Mouse (Mus musculus): Measurements from ENCODE around the gene Ypel3. TPM values are rescaled to one million over a fixed set of nuclear protein-coding genes. Genes with fewer than 3 reads are reported as not detected.
A peak's percentile ranks its signal among the peaks of the same experiment; 100 is the strongest.
"Not testable (repeated sequence)": the region's sequence is repeated elsewhere in the genome, so short reads cannot be mapped to it uniquely, and the experiment has no call there.

Ypel3 gene
- polyA plus RNA-seq, 1 experiment from 2014 or later, result 218 TPM

DNA sequence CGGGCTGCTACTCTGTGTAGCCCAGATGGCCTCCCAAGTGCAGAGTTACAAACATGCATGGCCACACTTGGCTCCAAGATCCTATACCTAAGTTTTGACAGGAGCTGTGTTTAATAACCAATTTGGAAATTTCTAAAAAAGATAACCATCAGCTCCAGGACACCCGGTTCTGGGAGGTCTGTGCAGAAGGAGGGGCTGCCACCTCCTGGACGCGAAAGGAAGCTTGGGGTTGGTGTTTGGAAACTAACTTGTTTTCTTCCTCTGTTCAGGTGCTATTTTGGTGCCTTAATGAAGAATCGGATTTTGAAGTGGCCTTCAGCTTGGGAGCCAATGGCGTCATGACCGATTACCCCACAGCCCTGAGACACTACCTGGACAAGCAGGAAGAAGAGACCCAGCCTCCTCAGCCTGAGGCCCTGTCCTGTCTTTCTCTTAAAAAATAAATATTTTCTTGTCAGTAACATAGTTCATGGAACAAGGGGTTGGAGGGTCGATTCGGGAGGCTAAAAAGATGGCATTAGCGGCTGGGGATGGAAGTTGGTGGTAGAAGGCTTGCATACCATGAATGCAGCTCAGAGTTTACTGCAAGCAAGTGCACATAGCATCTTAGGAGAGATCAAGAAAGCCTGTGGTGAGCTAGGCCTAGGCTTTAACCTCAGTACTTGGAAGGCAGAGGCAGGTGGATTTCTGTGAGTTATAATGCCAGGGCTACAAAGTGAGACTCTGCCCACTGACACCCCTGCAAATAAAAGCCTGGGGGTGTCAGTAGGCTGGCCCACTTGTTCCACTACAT is 1.4 kb upstream of the Ypel3 start:
- Histone ChIP-seq H3K4me1 (ENCODE audit: control insufficient read depth, insufficient read depth, low read length) (peaks cover 31% of the 10 kb centered on the region), H3K9me3 (ENCODE audit: control insufficient read depth, low read length) (no peaks in the 10 kb centered on the region), H3K27ac (replicated peaks; ENCODE audit: low read depth, low read length) (0 out of 2 replicates have a peak overlapping the region, but pooled peaks have one; percentile 85), H3K4me3 (replicated peaks; ENCODE audit: low read depth, low read length) (no peak overlapping the region), H3K27me3 (ENCODE audit: control insufficient read depth, insufficient read depth, low read length) (no peaks in the 10 kb centered on the region), H3K36me3 (ENCODE audit: control insufficient read depth, insufficient read depth, low read length) (peaks cover 29% of the 10 kb centered on the region), H3K4me2 (ENCODE audit: low read length) (no peak overlapping the region), H3K9ac (replicated peaks; ENCODE audit: low read length) (no peak overlapping the region)
- ATAC-seq (ENCODE audit: low FRiP score, low TSS enrichment), result no peak
- DNase-seq, result no peak
- 85% methylated on average over 10 of the region's 10 CpGs for WGBS

DNA sequence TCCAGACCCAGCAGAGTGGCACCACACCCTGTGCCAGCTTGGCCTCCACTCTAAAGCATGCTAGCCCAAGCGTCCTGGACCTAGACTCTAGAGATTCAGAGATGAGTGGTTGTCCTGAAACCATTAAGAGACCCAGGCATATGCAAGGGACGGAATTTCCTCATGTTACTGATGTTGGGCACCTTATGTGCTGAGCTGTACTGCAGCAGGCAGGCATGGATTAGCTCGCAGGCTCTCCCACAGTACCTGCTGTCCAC is 849 bp upstream of the Ypel3 start:
- Histone ChIP-seq H3K9me3 (ENCODE audit: control insufficient read depth, low read length) (no peaks in the 10 kb centered on the region), H3K4me2 (ENCODE audit: low read length) (peak overlapping the region; percentile 95), H3K4me1 (ENCODE audit: control insufficient read depth, insufficient read depth, low read length) (peaks cover 33% of the 10 kb centered on the region), H3K4me3 (replicated peaks; ENCODE audit: low read depth, low read length) (0 out of 2 replicates have a peak overlapping the region, but pooled peaks have one; percentile 80), H3K9ac (replicated peaks; ENCODE audit: low read length) (peak overlapping the region; percentile 94; the same call in 1 of the 2 replicates), H3K27me3 (ENCODE audit: control insufficient read depth, insufficient read depth, low read length) (no peaks in the 10 kb centered on the region), H3K36me3 (ENCODE audit: control insufficient read depth, insufficient read depth, low read length) (peaks cover 24% of the 10 kb centered on the region), H3K27ac (replicated peaks; ENCODE audit: low read depth, low read length) (peak overlapping the region; percentile 85)
- ATAC-seq (ENCODE audit: low FRiP score, low TSS enrichment), result no peak
- DNase-seq, result no peak
- WGBS, result 67% methylated on average over 3 of the region's 3 CpGs

DNA sequence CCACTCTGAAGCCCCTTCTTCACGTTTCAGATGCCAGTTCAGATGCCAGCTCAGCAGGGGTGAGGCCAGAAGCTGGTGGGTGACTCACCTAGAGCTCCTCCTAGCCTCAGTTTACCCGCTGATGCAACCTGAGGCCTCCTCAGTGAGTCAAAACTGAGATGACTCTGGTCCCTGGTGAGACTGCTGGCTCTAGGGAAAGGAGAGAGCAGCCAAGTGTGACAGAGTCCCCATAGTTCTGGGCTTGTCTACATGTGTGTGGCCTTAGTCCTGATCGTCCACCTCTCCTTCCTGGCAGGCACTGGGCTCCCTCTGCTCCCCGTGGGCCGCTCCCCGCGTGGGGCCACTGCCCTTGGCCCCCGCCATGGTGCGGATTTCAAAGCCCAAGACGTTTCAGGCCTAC is 721 bp downstream of the Ypel3 start:
- no peak for DNase-seq
- H3K27ac ChIP-seq (replicated peaks; ENCODE audit: low read depth, low read length), result peak overlapping the region; percentile 85
- ATAC-seq (ENCODE audit: low FRiP score, low TSS enrichment), result no peak
- H3K9me3 ChIP-seq (ENCODE audit: control insufficient read depth, low read length), result no peaks in the 10 kb centered on the region
- 36% methylated on average over 10 of the region's 10 CpGs for WGBS
- H3K4me3 ChIP-seq (replicated peaks; ENCODE audit: low read depth, low read length), result peak overlapping the region; percentile 80
- peaks cover 12% of the 10 kb centered on the region for H3K36me3 ChIP-seq (ENCODE audit: control insufficient read depth, insufficient read depth, low read length)
- peak overlapping the region; percentile 95 for H3K4me2 ChIP-seq (ENCODE audit: low read length)
- H3K4me1 ChIP-seq (ENCODE audit: control insufficient read depth, insufficient read depth, low read length), result peaks cover 37% of the 10 kb centered on the region
- H3K9ac ChIP-seq (replicated peaks; ENCODE audit: low read length), result peak overlapping the region; percentile 94
- no peaks in the 10 kb centered on the region for H3K27me3 ChIP-seq (ENCODE audit: control insufficient read depth, insufficient read depth, low read length)

DNA sequence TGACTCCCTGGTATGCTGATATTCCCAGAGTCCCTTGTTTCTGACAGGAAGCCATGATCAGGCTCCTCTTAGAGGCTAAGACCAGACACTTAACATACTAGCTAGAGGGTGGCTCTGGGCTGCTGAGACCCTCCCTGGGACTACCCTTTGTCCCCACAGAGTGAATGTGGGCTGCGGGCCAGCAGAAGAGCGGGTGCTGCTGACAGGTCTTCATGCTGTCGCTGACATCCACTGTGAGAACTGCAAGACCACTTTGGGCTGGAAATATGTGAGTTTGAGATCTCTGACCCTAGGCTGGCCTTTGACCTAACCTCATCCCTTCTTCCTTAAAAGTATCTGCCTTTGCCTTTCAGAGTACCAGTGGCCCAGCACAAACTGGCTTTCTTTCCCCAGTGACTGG is 1.4 kb downstream of the Ypel3 start:
- peaks cover 11% of the 10 kb centered on the region for H3K36me3 ChIP-seq (ENCODE audit: control insufficient read depth, insufficient read depth, low read length)
- WGBS, result 93% methylated on average over 3 of the region's 3 CpGs
- H3K4me2 ChIP-seq (ENCODE audit: low read length), result peak overlapping the region; percentile 95
- H3K27me3 ChIP-seq (ENCODE audit: control insufficient read depth, insufficient read depth, low read length), result no peaks in the 10 kb centered on the region
- 0 out of 2 replicates have a peak overlapping the region, but pooled peaks have one; percentile 80 for H3K4me3 ChIP-seq (replicated peaks; ENCODE audit: low read depth, low read length)
- no peak for DNase-seq
- H3K9ac ChIP-seq (replicated peaks; ENCODE audit: low read length), result peak overlapping the region; percentile 94; the same call in 1 of the 2 replicates
- no peaks in the 10 kb centered on the region for H3K9me3 ChIP-seq (ENCODE audit: control insufficient read depth, low read length)
- peaks cover 37% of the 10 kb centered on the region for H3K4me1 ChIP-seq (ENCODE audit: control insufficient read depth, insufficient read depth, low read length)
- H3K27ac ChIP-seq (replicated peaks; ENCODE audit: low read depth, low read length), result no peak overlapping the region
- ATAC-seq (ENCODE audit: low FRiP score, low TSS enrichment), result no peak

DNA sequence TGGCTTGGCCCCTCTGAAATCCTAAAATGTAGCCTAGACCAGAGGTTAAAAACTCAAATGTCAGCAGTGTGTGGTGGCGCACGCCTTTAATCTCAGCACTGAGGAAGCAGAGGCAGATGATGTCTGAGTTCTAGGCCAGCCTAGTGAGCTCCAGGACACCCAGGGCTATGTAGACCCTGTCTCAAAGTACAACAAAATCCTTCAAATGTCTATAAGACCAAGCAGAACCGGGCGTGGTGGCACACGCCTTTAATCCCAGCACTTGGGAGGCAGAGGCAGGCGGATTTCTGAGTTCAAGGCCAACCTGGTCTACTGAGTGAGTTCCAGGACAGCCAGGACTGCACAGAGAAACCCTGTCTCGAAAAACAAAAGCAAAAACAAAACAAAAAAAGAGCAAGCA is 2.3 kb downstream of the Ypel3 start:
- WGBS, result 95% methylated on average over 7 of the region's 7 CpGs
- peak overlapping the region; percentile 83 for H3K4me2 ChIP-seq (ENCODE audit: low read length)
- H3K36me3 ChIP-seq (ENCODE audit: control insufficient read depth, insufficient read depth, low read length), result peaks cover 11% of the 10 kb centered on the region
- not testable (repeated sequence) for H3K4me3 ChIP-seq (replicated peaks; ENCODE audit: low read depth, low read length); ATAC-seq (ENCODE audit: low FRiP score, low TSS enrichment); H3K9me3 ChIP-seq (ENCODE audit: control insufficient read depth, low read length); H3K27ac ChIP-seq (replicated peaks; ENCODE audit: low read depth, low read length); DNase-seq; H3K9ac ChIP-seq (replicated peaks; ENCODE audit: low read length); H3K27me3 ChIP-seq (ENCODE audit: control insufficient read depth, insufficient read depth, low read length)
- H3K4me1 ChIP-seq (ENCODE audit: control insufficient read depth, insufficient read depth, low read length), result peaks cover 37% of the 10 kb centered on the region

DNA sequence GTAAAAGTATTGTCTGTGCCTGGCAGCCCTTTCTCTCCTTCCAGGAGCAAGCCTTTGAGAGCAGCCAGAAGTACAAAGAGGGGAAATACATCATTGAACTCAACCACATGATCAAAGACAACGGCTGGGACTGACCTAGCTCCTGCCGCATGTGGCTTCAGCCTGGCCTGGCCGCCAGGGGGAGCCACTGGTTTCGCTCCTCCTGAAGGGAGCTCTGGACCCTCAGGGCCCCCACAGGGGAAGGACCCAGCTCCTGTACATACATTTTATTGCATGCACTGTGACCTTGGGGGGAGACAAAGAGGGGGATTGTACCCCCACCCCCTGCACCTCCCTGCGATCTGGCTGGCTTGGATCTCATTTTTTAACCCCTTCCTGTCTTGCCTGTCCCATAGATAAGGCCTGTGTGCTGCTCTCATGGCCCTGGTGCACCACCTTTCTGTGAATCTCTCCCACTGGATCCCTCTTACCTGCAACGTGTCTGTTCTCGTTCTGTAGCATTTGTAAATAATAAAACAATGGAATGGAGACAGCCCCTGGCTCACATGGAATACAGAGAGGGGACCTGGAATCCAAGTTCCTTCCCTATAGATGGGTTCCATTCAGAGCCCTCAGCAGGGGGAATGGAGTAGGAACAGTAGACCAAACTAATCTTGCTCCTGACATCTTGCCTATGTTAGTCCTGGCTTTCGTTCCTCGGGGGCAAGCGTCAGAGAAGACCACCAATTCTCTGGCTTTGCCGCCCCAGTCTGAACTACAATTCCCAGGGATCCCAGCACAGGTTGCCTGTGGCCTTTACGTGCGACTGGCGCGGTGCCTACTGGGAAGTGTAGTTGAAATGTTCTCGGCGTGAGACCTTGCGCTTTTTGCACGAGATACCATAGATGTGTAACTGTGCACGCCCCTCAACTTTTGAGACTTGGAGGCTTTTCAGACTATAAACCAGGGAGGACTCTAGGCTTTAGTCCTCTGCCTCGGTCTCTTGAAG is 3.5 kb downstream of the Ypel3 start:
- Histone ChIP-seq H3K36me3 (ENCODE audit: control insufficient read depth, insufficient read depth, low read length) (peaks cover 23% of the 10 kb centered on the region), H3K9me3 (ENCODE audit: control insufficient read depth, low read length) (no peaks in the 10 kb centered on the region), H3K4me2 (ENCODE audit: low read length) (peak overlapping the region; percentile 83), H3K9ac (replicated peaks; ENCODE audit: low read length) (peak overlapping the region; percentile 34), H3K27me3 (ENCODE audit: control insufficient read depth, insufficient read depth, low read length) (no peaks in the 10 kb centered on the region), H3K4me1 (ENCODE audit: control insufficient read depth, insufficient read depth, low read length) (peaks cover 37% of the 10 kb centered on the region), H3K4me3 (replicated peaks; ENCODE audit: low read depth, low read length) (peak overlapping the region; percentile 42), H3K27ac (replicated peaks; ENCODE audit: low read depth, low read length) (peak overlapping the region; percentile 83)
- peak; percentile 64 for ATAC-seq (ENCODE audit: low FRiP score, low TSS enrichment)
- WGBS, result 2% methylated on average over 21 of the region's 21 CpGs
- peak; percentile 96 for DNase-seq

DNA sequence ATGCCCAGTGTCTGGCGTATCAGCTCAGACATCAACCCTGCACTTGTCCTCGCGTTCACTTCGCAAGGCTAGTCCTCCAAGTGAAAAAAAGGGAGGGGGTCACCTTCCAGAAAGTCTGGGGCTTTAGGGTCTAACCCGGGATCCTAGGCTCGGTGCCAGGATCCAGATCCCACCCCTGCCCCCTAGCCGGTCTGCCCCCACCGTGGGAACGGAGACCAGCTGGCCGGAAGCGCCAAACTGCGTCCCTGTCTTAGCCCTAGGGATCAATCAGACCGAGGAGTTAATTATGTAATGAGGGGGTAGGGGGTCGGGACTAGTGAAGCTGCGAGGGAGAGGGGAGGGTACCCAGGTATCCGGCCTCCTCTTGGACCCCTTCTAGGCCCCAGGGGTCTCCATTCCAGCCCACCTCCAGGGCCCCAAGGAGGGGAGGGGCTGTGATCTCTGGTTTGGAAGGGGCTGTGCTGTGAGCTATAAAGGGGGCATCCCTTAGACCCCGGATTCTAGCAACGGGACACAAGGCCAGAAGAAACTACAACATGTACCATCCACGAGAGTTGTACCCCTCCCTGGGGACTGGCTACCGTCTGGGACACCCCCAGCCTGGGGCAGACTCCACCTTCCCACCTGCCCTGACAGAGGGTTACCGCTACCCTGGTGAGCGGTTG is 4.3 kb downstream of the Ypel3 start, which contains the start of gene Tbx6:
Tbx6 (plus strand) TSS at position 513 of the 665 bp plus-strand sequence.
- H3K4me3 ChIP-seq (replicated peaks; ENCODE audit: low read depth, low read length), result peak within 1 kb of the TSS; percentile 42
- no peaks in the 10 kb centered on the region for H3K27me3 ChIP-seq (ENCODE audit: control insufficient read depth, insufficient read depth, low read length)
- DNase-seq (no peak), ATAC-seq (ENCODE audit: low FRiP score, low TSS enrichment) (peak; percentile 2; the same call in 1 of the 2 replicates)
- 6% methylated on average over 22 of the region's 22 CpGs for WGBS
- peaks cover 31% of the 10 kb centered on the region for H3K36me3 ChIP-seq (ENCODE audit: control insufficient read depth, insufficient read depth, low read length)
- H3K9me3 ChIP-seq (ENCODE audit: control insufficient read depth, low read length), result no peaks in the 10 kb centered on the region
- peak within 1 kb of the TSS; percentile 83 for H3K27ac ChIP-seq (replicated peaks; ENCODE audit: low read depth, low read length)
- H3K9ac ChIP-seq (replicated peaks; ENCODE audit: low read length), result peak within 1 kb of the TSS; percentile 34
- H3K4me1 ChIP-seq (ENCODE audit: control insufficient read depth, insufficient read depth, low read length), result peaks cover 31% of the 10 kb centered on the region
- peak within 1 kb of the TSS; percentile 83 for H3K4me2 ChIP-seq (ENCODE audit: low read length)

DNA sequence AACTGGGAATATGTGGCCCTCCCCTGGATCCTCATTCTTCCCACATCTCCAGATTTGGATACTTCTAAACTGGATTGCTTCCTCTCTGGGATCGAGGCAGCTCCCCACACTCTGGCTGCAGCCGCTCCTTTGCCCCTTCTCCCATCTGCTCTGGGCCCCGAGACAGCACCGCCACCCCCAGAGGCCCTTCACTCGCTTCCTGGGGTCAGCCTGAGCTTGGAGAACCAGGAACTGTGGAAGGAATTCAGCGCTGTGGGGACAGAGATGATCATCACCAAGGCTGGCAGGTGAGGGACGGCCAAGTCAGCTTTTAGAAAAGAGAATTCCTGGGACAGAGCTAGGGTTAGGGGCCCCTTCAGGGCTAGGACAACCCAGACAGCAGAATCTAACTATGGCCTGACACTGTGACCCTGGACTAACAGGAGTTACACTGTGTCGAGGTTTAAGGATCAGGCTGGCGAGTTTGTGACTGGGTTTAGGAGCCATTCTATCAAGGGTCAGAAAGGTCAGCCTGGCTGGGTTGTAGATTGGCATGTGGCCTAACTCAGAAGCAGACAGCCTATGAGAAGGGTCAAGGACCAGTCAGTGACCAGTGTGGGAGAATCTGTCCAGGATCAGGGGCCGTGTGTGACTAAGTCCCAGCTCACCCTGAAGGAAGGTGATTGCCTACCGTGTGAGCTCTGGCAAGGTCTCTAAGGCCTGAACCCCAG is 5.1 kb downstream of the Ypel3 start:
- DNase-seq (no peak), ATAC-seq (ENCODE audit: low FRiP score, low TSS enrichment) (no peak)
- no peaks in the 10 kb centered on the region for H3K27me3 ChIP-seq (ENCODE audit: control insufficient read depth, insufficient read depth, low read length)
- H3K36me3 ChIP-seq (ENCODE audit: control insufficient read depth, insufficient read depth, low read length), result peaks cover 38% of the 10 kb centered on the region
- H3K9ac ChIP-seq (replicated peaks; ENCODE audit: low read length), result peak overlapping the region; percentile 24
- H3K27ac ChIP-seq (replicated peaks; ENCODE audit: low read depth, low read length), result no peak overlapping the region
- H3K4me1 ChIP-seq (ENCODE audit: control insufficient read depth, insufficient read depth, low read length), result peaks cover 27% of the 10 kb centered on the region
- WGBS, result 44% methylated on average over 11 of the region's 11 CpGs
- H3K4me3 ChIP-seq (replicated peaks; ENCODE audit: low read depth, low read length), result no peak overlapping the region
- peak overlapping the region; percentile 83 for H3K4me2 ChIP-seq (ENCODE audit: low read length)
- H3K9me3 ChIP-seq (ENCODE audit: control insufficient read depth, low read length), result no peaks in the 10 kb centered on the region

Measured in midbrain, embryonic 14.5 days (tissue).